Mouse (Mus musculus) embryonic facial prominence, embryonic 14.5 days (tissue): ENCODE measurements around the gene Dph2. TPM values are rescaled to one million over a fixed set of nuclear protein-coding genes. Genes with fewer than 3 reads are reported as not detected.
A peak's percentile ranks its signal among the peaks of the same experiment; 100 is the strongest.

Experiments
- ATAC-seq: fragments of 200-750 bp; cut with Nextera tagmentation; 2 replicates; pipeline ENCODE4 v1.8.0; 2017; ENCODE audit warnings: low read depth, moderate number of reproducible peaks, moderate TSS enrichment
- DNase-seq: peaks from one replicate; pipeline ENCODE4 v3.0.0-alpha.2; 2015; ENCODE audit warnings: low spot score
- H3K27ac ChIP-seq: fragments of 300-500 bp; sonication (generic); replicated peaks from 2 replicates; pipeline ENCODE4 v1.5.1; 2014; ENCODE audit warnings: low read depth, mild to moderate bottlenecking, low read length, moderate library complexity
- H3K27me3 ChIP-seq: fragments of 300-500 bp; sonication (generic); replicated peaks from 2 replicates; pipeline ENCODE4 v1.6.1; 2014; ENCODE audit warnings: low read length; ENCODE audit not compliant: control insufficient read depth, insufficient read depth
- H3K36me3 ChIP-seq: fragments of 300-500 bp; sonication (generic); 2 replicates; pipeline ENCODE4 v1.6.1; 2014; ENCODE audit warnings: low read length, mixed read lengths; ENCODE audit not compliant: control insufficient read depth, insufficient read depth
- H3K4me1 ChIP-seq: fragments of 300-500 bp; sonication (generic); 2 replicates; pipeline ENCODE4 v1.6.1; 2014; ENCODE audit warnings: antibody characterized with exemption, low read length; ENCODE audit not compliant: control insufficient read depth, insufficient read depth
- H3K4me2 ChIP-seq: fragments of 300-500 bp; sonication (generic); 2 replicates; pipeline ENCODE4 v1.6.1; 2014; ENCODE audit warnings: low read depth, mild to moderate bottlenecking, low read length, moderate library complexity, mixed read lengths
- H3K4me3 ChIP-seq: fragments of 300-500 bp; sonication (generic); 2 replicates; pipeline ENCODE4 v1.5.1; 2014; ENCODE audit warnings: low read depth, mild to moderate bottlenecking, low read length
- H3K9ac ChIP-seq: fragments of 300-500 bp; sonication (generic); 2 replicates; pipeline ENCODE4 v1.6.1; 2014; ENCODE audit warnings: low read depth, mild to moderate bottlenecking, low read length, moderate library complexity, mixed read lengths
- H3K9me3 ChIP-seq: fragments of 300-500 bp; sonication (generic); 2 replicates; pipeline ENCODE4 v1.6.1; 2016; ENCODE audit warnings: low read length; ENCODE audit not compliant: control insufficient read depth
- WGBS: fragments of 180-500 bp; shearing (Covaris S2); extraction: QIAGEN DNeasy Blood & Tissue Kit; methylation state at CpG from one replicate; pipeline ENCODE4 v1.1.7; 2014; 5-methylcytosine and 5-hydroxymethylcytosine counted together
- polyA plus RNA-seq: library from polyadenylated mRNA; unstranded; fragments of >200 nt; fragmentation: Nextera tagmentation; extraction: Ambion mirVana; gene quantifications from 2 replicates; pipeline ENCODE4 v1.2.1, GENCODE M21; 2014

Dph2 gene
- polyA plus RNA-seq, 1 experiment from 2014 or later: 13.4 TPM

- Histone ChIP-seq H3K27me3 (0 out of 2 replicates have a peak, but pooled peaks cover 4% of the 10 kb centered on the region), H3K4me1 (peaks cover 12% of the 10 kb centered on the region), H3K4me3 (no peak overlapping the region), H3K4me2 (peak overlapping the region; percentile 15; the same call in 1 of the 2 replicates), H3K36me3 (no peaks in the 10 kb centered on the region), H3K27ac (0 out of 2 replicates have a peak overlapping the region, but pooled peaks have one; percentile 15), H3K9ac (no peak overlapping the region), H3K9me3 (no peaks in the 10 kb centered on the region)
- 36% methylated on average over 7 of the region's 9 CpGs for WGBS
- DNase-seq (peak; percentile 82), ATAC-seq (peak; percentile 62)
These were observed 25.7 kb downstream of the Dph2 start for GRCm38 (mm10) chr4:117866083-117866482.

- Histone ChIP-seq H3K4me3 (no peak overlapping the region), H3K4me2 (no peak overlapping the region), H3K9ac (no peak overlapping the region), H3K4me1 (peaks cover 9% of the 10 kb centered on the region), H3K27me3 (0 out of 2 replicates have a peak, but pooled peaks cover 4% of the 10 kb centered on the region), H3K27ac (no peak overlapping the region), H3K36me3 (0 out of 2 replicates have a peak, but pooled peaks cover under 1% of the 10 kb centered on the region), H3K9me3 (no peaks in the 10 kb centered on the region)
- 43% methylated on average over 4 of the region's 4 CpGs for WGBS
- no peak for ATAC-seq
- peak; percentile 43 for DNase-seq
These were observed 29.0 kb downstream of the Dph2 start for GRCm38 (mm10) chr4:117862823-117863222.

GRCm38 (mm10) chr4:117860570-117860969 is 31.3 kb downstream of the Dph2 start:
- no peak for DNase-seq
- no peak overlapping the region for H3K4me2 ChIP-seq
- no peaks in the 10 kb centered on the region for H3K27me3 ChIP-seq
- 75% methylated on average over 9 of the region's 9 CpGs for WGBS
- H3K4me3 ChIP-seq: no peak overlapping the region
- H3K27ac ChIP-seq: no peak overlapping the region
- no peaks in the 10 kb centered on the region for H3K4me1 ChIP-seq
- peaks cover 14% of the 10 kb centered on the region; the same call in 1 of the 2 replicates for H3K36me3 ChIP-seq
- H3K9me3 ChIP-seq: no peaks in the 10 kb centered on the region
- no peak overlapping the region for H3K9ac ChIP-seq
- ATAC-seq: no peak

- 0 out of 2 replicates have a peak, but pooled peaks have one; percentile 20 for ATAC-seq
- peaks cover 14% of the 10 kb centered on the region; the same call in 1 of the 2 replicates for H3K36me3 ChIP-seq
- no peak overlapping the region for H3K4me3 ChIP-seq
- no peak overlapping the region for H3K4me2 ChIP-seq
- no peaks in the 10 kb centered on the region for H3K4me1 ChIP-seq
- no peak overlapping the region for H3K9ac ChIP-seq
- WGBS: 83% methylated on average over 2 of the region's 3 CpGs
- no peak overlapping the region for H3K27ac ChIP-seq
- no peaks in the 10 kb centered on the region for H3K9me3 ChIP-seq
- H3K27me3 ChIP-seq: no peaks in the 10 kb centered on the region
- DNase-seq: peak; percentile 54
These were observed 33.0 kb downstream of the Dph2 start for GRCm38 (mm10) chr4:117858794-117859193.

GRCm38 (mm10) chr4:117855146-117855545 is 36.7 kb downstream of the Dph2 start:
- Histone ChIP-seq H3K27me3 (no peaks in the 10 kb centered on the region), H3K27ac (no peak overlapping the region), H3K4me1 (no peaks in the 10 kb centered on the region), H3K9ac (no peak overlapping the region), H3K4me2 (no peak overlapping the region), H3K36me3 (peaks cover 14% of the 10 kb centered on the region; the same call in 1 of the 2 replicates), H3K4me3 (no peak overlapping the region), H3K9me3 (no peaks in the 10 kb centered on the region)
- ATAC-seq: no peak; the same call in 1 of the 2 replicates
- DNase-seq: no peak
- 29% methylated on average over 9 of the region's 9 CpGs for WGBS

- H3K4me2 ChIP-seq: no peak overlapping the region
- no peaks in the 10 kb centered on the region for H3K9me3 ChIP-seq
- ATAC-seq (no peak), DNase-seq (no peak)
- peaks cover 9% of the 10 kb centered on the region; the same call in 1 of the 2 replicates for H3K36me3 ChIP-seq
- H3K27ac ChIP-seq: no peak overlapping the region
- 79% methylated on average over 10 of the region's 10 CpGs for WGBS
- no peaks in the 10 kb centered on the region for H3K4me1 ChIP-seq
- no peak overlapping the region for H3K9ac ChIP-seq
- H3K4me3 ChIP-seq: no peak overlapping the region
- no peaks in the 10 kb centered on the region for H3K27me3 ChIP-seq
These were observed 39.5 kb downstream of the Dph2 start for GRCm38 (mm10) chr4:117852152-117852868.

- Histone ChIP-seq H3K4me2 (no peak overlapping the region), H3K27me3 (no peaks in the 10 kb centered on the region), H3K36me3 (no peaks in the 10 kb centered on the region), H3K9me3 (no peaks in the 10 kb centered on the region), H3K4me3 (no peak overlapping the region), H3K27ac (no peak overlapping the region), H3K4me1 (no peaks in the 10 kb centered on the region), H3K9ac (no peak overlapping the region)
- 57% methylated on average over 7 of the region's 7 CpGs for WGBS
- no peak for ATAC-seq
- no peak for DNase-seq
These were observed 41.0 kb downstream of the Dph2 start for GRCm38 (mm10) chr4:117850871-117851270.

- Histone ChIP-seq H3K36me3 (no peaks in the 10 kb centered on the region), H3K27me3 (no peaks in the 10 kb centered on the region), H3K4me3 (no peak overlapping the region), H3K27ac (no peak overlapping the region), H3K4me1 (no peaks in the 10 kb centered on the region), H3K9me3 (no peaks in the 10 kb centered on the region), H3K4me2 (no peak overlapping the region), H3K9ac (no peak overlapping the region)
- 85% methylated on average over 6 of the region's 7 CpGs for WGBS
- no peak for DNase-seq
- no peak for ATAC-seq
These were observed 41.7 kb downstream of the Dph2 start for GRCm38 (mm10) chr4:117850176-117850575.

- no peak overlapping the region for H3K9ac ChIP-seq
- ATAC-seq (no peak), DNase-seq (no peak)
- 33% methylated on average over 5 of the region's 5 CpGs for WGBS
- H3K4me3 ChIP-seq: no peak overlapping the region
- H3K4me2 ChIP-seq: no peak overlapping the region
- H3K9me3 ChIP-seq: no peaks in the 10 kb centered on the region
- no peaks in the 10 kb centered on the region for H3K4me1 ChIP-seq
- no peaks in the 10 kb centered on the region for H3K27me3 ChIP-seq
- H3K27ac ChIP-seq: no peak overlapping the region
- H3K36me3 ChIP-seq: no peaks in the 10 kb centered on the region
These were observed 42.3 kb downstream of the Dph2 start for GRCm38 (mm10) chr4:117849506-117849905.
